Mouse (Mus musculus) cerebellum, postnatal 4 days (tissue): ENCODE results near the gene Sgms1.

Experiments
- DNase-seq, 2 experiments: peaks; one replicate each; pipeline ENCODE4 v3.0.0; 2022; ENCODE audit warnings: low spot score in 2 of 2, mixed read lengths in 1 of 2

Gene Sgms1

GRCm38 (mm10) chr19:32292782-32293776, 96.4 kb downstream of the Sgms1 start:
- DNase-seq = no peak

- DNase-seq = no peak
Observed at GRCm38 (mm10) chr19:32292067-32292739, 97.3 kb downstream of the Sgms1 start.

GRCm38 (mm10) chr19:32291130-32291529, 98.4 kb downstream of the Sgms1 start:
- no peak for DNase-seq

- DNase-seq = no peak
Observed at GRCm38 (mm10) chr19:32288895-32289294, 100.6 kb downstream of the Sgms1 start.

GRCm38 (mm10) chr19:32287839-32288238, 101.7 kb downstream of the Sgms1 start:
- no peak for DNase-seq

- DNase-seq = no peak
Observed at GRCm38 (mm10) chr19:32285455-32285831, 104.1 kb downstream of the Sgms1 start.

- no peak for DNase-seq
Observed at GRCm38 (mm10) chr19:32284681-32285454, 104.6 kb downstream of the Sgms1 start.

GRCm38 (mm10) chr19:32281917-32282316, 107.6 kb downstream of the Sgms1 start:
- no peak for DNase-seq

- no peak for DNase-seq
Observed at GRCm38 (mm10) chr19:32280380-32280779, 109.1 kb downstream of the Sgms1 start.

- no peak for DNase-seq
Observed at GRCm38 (mm10) chr19:32279400-32279799, 110.1 kb downstream of the Sgms1 start.

GRCm38 (mm10) chr19:32277869-32278268, 111.6 kb downstream of the Sgms1 start:
- no peak for DNase-seq

GRCm38 (mm10) chr19:32277287-32277686, 112.2 kb downstream of the Sgms1 start:
- no peak for DNase-seq

- DNase-seq = no peak
Observed at GRCm38 (mm10) chr19:32276817-32277216, 112.7 kb downstream of the Sgms1 start.

- no peak for DNase-seq
Observed at GRCm38 (mm10) chr19:32276263-32276662, 113.3 kb downstream of the Sgms1 start.

GRCm38 (mm10) chr19:32275068-32275925, 114.2 kb downstream of the Sgms1 start:
- no peak for DNase-seq

GRCm38 (mm10) chr19:32274145-32274544, 115.4 kb downstream of the Sgms1 start:
- DNase-seq = no peak

GRCm38 (mm10) chr19:32273714-32274113, 115.8 kb downstream of the Sgms1 start:
- DNase-seq = no peak

- DNase-seq = no peak
Observed at GRCm38 (mm10) chr19:32272475-32273260, 116.8 kb downstream of the Sgms1 start.

- no peak for DNase-seq
Observed at GRCm38 (mm10) chr19:32271455-32272200, 117.9 kb downstream of the Sgms1 start.

GRCm38 (mm10) chr19:32269844-32270176, 119.7 kb downstream of the Sgms1 start:
- no peak for DNase-seq
